Mouse (Mus musculus) G1E-ER4 (cell line): ENCODE data around the gene Mael. TPM values are rescaled to one million over a fixed set of nuclear protein-coding genes. Genes with fewer than 3 reads are reported as not detected.

ENCODE experiments used
- GATA1 ChIP-seq: IDR thresholded peaks from one replicate; pipeline ENCODE4 v1.8.0; 2012; ENCODE audit warnings: low read length, inconsistent platforms
- polyA plus RNA-seq: library from polyadenylated mRNA; stranded (reverse); fragments of >175 nt; gene quantifications from 2 replicates; pipeline ENCODE4 v1.2.3, GENCODE M21; 2012

Gene Mael
- polyA plus RNA-seq, 1 experiment = not detected

DNA sequence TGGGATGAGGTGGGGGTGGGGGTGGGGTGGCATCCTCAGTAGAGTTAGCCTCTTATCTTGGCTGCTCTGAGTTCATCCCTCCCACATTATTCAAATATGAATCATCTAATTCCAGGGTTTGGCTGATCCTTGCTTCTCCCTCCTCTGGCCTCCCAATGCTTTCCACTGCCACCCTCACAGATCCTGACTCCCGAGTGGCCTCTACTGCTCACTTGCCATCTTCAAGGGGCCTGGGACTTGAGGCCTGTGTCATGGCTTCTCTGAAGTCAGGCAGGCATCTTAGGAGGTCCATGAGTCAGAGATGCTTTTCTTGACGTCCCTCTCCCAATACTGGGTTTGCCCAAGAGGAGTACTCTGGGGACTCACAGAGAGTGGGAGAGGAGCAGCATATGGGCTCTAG lies 17.1 kb upstream of the Mael start:
- TF ChIP-seq GATA1 = no peak

DNA sequence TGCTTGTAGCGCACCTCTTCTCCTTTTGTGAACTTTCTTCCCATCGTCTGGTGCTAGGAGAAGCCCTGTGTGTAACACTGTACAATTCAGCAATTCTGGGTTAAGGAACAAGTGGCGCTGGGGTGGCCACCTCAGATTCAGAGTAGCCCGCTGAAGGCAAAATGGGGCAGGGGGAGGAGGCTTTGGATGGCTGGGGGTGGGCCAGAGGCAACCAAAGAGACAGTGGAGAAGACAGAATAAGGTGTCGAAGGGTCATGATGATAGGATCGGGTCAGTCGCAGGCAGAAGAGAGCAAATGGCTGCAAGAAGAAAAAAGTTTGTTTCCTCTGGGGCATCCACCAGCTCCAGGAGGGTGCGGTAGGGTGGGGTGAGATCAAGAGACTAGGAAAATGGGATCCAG lies 16.5 kb upstream of the Mael start:
- no peak for TF ChIP-seq GATA1

DNA sequence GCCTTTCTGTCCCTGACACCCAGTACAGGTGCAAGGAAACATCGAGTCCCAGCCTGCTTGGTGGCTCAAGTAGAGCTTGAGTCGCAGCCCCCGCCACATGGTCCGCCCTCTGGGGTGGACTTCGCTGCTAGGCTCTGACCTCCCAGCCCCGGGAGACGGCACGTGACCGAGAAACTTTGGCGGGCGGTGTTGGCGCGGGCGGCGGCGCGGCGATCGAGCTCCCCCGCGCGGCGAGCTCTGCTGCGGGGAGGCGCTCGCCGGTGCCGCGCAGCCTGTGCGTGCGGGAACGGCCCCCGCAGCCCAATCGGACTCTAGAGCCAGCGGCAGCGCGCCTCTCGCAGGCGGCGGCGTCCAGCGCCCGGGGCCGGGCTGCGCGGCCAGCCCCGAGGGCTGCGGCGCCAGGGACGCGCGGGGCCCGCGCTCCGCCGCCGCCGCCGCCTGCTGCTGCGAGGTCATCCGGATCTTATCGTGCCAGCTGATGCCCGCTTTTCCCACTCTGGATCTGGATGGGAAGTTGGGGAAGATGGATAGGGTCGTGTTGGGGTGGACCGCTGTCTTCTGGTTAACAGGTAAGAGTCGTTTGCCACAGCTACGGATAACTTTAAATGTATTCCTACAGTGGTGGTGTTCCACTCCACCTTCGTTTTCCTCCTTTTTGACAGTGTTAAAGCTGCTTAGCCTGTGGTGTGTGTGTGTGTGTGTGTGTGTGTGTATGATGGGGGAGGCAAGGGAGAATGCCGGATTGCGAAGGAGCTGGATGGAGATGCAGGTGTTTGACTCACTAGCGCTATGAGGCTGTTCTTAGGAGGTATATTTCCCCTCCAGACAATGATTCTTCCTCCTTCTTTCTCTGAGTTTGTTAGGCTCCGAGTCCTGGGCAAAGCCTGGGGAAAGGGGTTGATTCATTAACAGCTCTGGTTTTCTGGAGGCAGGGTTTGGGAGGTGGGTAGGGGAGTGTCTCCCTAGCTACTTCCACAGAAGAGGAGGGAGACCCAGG lies 15.6 kb upstream of the Mael start, which contains the start of gene Ildr2:
Gene Ildr2 (plus strand): TSS at position 242 of the 997 bp plus-strand sequence.
- no peak for TF ChIP-seq GATA1

DNA sequence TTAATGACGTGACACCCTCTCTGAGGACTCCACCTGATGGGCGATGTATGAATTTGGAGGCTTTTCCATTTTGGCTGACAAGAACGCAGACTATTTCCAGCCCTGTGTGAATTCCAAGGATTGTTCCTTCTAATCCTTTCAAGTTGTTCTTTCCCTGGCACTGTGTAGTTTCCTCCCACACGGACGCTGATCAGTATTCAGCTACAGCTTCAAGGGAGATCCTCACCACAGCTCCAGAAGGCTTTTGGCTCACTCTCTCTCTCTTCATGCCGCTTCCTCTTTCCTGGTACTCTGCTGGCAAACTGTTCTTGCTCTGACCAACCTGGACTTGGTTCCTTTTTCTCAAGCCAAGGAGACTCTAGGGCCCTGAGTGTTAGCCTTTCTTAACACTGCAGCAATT lies 5.7 kb upstream of the Mael start:
- TF ChIP-seq GATA1 = no peak

GRCm38 (mm10) chr1:166214181-166214580 lies 24.4 kb downstream of the Mael start:
- TF ChIP-seq GATA1 = no peak

DNA sequence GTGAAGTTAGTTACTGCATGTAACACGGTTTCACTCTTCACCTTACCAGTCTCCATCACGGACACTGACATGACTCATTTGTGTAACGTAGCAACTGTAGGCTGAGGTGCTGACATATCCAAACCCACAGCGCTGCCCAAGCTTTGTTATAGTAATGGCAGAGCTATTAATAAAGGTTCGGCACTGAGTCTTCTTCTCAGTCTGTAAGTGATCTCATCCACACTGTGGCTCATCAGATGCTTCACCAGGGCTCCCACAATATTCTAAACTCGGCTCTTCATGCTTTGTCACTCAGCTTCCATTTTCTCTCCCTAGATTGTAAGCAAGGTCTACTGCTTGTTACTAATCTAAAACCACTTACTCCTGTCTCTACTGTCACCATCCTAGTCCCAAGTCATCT lies 29.2 kb downstream of the Mael start:
- no peak for TF ChIP-seq GATA1

DNA sequence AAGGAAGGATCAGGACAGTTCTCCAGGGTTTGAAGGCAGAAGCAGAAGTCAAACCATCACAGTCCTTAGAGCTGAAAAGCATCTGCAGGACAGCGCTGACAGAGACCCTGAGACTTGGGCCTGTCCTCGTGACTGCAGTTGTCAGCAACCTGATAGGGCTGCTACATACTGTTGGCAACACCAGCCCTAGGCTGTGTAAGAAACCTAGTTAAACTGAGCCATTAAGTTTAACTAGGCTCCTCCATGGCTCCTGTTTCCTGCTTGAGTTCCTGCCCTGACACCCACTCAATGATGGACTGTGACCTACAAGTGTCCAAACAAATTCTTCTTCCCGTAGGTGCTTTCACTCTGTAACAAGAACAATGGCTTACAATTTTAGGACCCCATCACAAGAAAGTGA lies 33.4 kb downstream of the Mael start:
- no peak for TF ChIP-seq GATA1

DNA sequence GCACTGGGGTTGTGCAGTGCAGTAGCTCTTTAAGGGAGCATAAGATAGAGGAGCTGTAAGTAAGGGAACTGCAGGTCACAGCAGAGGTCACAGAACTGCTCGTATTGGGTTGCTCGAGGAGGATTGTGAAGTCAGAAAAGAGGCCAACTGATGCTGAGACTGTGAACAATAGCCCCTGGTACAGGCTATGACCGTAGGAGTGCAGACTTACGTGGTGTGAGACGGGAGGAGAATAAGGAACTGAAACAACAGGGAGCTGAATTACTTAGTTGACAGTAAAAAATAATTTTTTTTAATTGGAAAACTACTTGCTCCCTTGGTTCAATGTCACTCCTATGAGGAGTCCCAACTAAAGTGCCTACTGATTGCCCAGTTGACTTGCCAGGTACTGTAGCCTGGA lies 34.4 kb downstream of the Mael start:
- no peak for TF ChIP-seq GATA1

- TF ChIP-seq GATA1 = no peak
Measured at GRCm38 (mm10) chr1:166189821-166190220, 48.7 kb downstream of the Mael start.

DNA sequence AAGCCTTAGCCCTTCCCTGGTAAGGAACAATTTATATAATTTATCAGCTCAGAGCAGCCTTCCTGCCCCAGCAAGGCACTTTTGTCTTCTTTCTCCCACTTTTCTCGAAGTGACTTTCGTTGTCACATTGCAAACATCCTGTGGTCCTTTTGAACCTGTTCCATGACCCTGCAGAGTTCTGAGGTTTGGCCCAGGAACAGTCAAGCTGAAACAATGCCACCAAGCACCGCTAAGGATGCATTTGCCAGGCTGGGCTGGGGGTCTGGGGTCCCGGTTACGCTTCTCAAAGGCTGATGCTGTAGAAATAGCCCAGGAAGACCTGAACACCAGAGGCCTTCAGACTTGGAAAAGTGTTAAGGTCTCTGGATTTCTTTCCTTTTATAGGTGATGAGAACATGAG lies 53.2 kb downstream of the Mael start:
- no peak for TF ChIP-seq GATA1

DNA sequence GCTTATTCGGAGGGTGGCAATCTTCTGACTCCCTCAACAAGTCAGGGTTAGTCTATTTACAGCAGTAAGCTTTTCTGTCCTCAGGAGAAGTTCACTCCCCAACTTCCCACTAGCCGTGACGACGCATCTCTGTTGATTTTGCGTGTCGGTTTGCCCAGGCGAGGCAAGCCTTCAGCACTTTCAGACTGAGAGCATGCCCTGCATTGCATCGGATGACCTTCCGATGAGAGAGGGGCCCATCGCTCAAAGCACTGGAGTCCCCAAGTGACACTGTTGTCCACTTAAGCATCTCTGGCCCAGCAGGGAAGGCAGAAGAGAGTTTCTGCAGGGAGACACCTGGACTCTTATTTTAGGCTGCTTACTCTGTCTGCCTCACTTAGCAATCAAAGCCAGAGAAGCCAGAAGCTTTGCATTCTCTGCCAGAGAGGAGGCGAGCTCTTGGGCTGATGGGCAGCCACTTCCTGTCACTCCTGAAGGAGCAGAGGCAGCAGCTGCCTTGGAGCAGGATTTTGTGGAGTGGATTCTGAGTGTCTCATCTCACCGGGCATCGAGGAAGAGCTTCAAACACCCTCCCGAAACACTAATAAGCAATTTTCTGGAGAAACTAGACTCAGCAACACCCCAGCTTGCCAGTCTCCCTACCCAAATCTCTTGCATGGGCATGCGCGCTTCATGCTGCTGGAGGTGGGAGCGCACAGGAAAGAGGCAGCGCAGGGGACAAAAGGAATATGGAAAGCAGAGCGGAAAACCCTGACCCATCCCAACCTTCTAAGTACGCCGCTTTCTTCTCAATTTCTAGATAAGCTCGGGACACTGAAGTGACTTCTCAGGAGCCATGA lies 53.9 kb downstream of the Mael start:
- TF ChIP-seq GATA1 = no peak

DNA sequence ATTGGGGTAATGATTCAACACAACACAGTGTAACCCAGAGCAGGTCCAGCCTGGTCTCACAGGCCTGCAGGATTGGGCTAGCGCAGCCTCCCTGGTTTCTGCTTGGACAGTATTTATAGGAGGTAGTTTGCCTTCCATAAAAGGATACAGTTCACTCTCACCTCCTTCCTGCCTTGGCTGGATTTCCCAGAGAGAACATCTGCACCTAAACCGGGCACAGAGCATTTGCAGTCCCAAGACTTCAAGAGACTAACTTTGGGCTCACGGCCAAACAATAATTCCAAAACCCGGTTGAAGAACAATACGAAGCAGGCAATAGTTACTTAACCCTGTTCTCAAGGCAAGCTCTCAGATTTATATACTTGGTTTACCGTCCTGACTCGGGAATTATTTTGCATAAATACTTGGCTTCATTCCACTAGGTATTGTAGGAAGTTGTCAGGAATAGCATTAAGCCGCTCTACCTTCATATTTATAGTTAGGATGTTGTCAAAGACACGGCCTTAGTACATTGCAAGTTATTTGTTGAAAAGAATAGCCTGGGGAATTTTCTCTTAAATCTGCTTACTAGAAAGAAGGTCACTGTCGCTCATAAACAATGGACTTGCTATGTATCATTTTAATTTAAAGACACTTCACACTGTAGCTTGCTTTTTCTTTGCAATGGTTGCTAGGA lies 55.5 kb downstream of the Mael start:
- TF ChIP-seq GATA1 = no peak

DNA sequence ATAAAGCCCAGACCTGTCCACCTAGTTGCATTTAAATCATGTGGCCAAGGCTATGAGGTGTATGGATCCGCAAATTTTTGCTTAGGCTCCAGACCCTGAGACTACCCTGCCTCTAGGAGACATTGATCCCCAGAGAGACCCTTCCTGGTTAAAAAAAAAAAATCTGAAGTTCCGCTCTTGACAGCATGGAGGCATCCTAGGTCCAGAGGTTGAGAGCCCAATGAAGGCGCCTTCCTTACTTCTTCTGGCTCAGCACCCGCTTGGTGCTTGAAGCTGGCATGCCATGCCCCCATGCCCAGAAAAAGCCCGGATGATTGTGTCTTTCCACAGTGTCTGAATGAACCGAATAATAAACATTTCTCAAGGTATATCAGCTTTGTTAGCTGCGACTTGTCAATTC lies 57.0 kb downstream of the Mael start:
- no peak for TF ChIP-seq GATA1

GRCm38 (mm10) chr1:166173621-166174020 lies 64.9 kb downstream of the Mael start:
- TF ChIP-seq GATA1 = no peak

DNA sequence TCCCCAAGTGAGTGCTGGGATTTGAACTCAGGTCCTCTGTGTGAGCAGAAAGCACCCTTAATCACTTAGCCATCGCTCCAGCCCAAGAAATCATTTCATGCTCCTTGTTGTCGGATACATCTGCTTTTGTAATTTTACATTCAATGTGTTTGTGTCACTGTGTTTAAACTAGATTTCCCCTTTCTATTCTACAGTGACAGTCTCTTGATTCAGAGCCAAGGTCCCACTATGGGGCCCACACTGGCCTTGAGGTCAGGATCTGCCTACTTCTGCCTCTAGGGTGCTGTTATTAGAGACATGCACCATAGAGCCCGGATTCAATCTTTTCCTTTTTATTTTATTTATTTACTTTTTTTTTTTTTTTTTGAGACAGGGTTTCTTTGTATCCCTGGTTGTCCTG lies 65.6 kb downstream of the Mael start:
- TF ChIP-seq GATA1 = no peak

DNA sequence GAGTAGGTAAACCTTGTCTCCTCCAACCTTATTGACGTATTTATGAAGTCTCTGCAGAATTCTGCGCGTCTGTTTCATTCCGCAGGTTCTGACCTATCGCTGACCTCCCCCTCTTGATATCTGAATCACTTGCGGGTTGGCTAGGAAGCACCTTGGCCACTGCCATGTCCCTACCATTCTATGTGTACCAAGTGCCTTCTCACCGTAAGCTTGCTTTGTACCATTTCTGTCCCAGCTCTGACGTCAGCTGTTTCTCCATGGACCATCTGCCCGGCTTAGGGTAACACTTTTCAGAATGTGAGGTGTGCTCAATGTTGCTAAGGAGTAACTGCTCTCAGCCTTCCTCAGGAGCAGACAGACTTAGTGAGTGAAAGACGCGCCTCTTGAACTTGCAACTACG lies 67.7 kb downstream of the Mael start:
- no peak for TF ChIP-seq GATA1
